Mouse (Mus musculus) small intestine, adult 2 months (tissue): ENCODE measurements around the gene Bmp2k.

Experiments
- CTCF ChIP-seq: fragments of 200-500 bp; IDR thresholded peaks from 2 replicates; pipeline ENCODE4 v1.5.1; 2012; ENCODE audit warnings: low read depth, mild to moderate bottlenecking, control low read depth, inconsistent platforms, low read length, moderate library complexity, mixed read lengths; ENCODE audit not compliant: insufficient replicate concordance, insufficient read length; ENCODE audit errors: extremely low read depth
- POLR2A ChIP-seq: fragments of 200-500 bp; IDR thresholded peaks from 2 replicates; pipeline ENCODE4 v1.6.1; 2012; ENCODE audit warnings: low read depth, mild to moderate bottlenecking, control low read depth, inconsistent platforms, low read length, moderate library complexity

- no peak for TF ChIP-seq POLR2A
- no peak for TF ChIP-seq CTCF
These were observed 34.6 kb upstream of the Bmp2k start for GRCm38 (mm10) chr5:96962934-96963301.
